Mouse (Mus musculus) CD4-positive helper T cell, adult 2 months (primary cell): ENCODE results near the gene Utp15.

Experiments used
- DNase-seq: peaks from one replicate; pipeline ENCODE4 v3.0.0-alpha.2; 2012; ENCODE audit warnings: low read depth, missing footprints, low spot score

Gene Utp15

GRCm38 (mm10) chr13:98249594-98249993, 13.2 kb downstream of the Utp15 start:
- no peak for DNase-seq

- no peak for DNase-seq
Measured at GRCm38 (mm10) chr13:98245386-98245785, 17.5 kb downstream of the Utp15 start.

- DNase-seq: no peak
Measured at GRCm38 (mm10) chr13:98244571-98245350, 18.1 kb downstream of the Utp15 start.

- no peak for DNase-seq
Measured at GRCm38 (mm10) chr13:98241531-98242282, 21.1 kb downstream of the Utp15 start.

GRCm38 (mm10) chr13:98239978-98240641, 22.7 kb downstream of the Utp15 start:
- peak; percentile 46 for DNase-seq

GRCm38 (mm10) chr13:98235451-98235850, 27.4 kb downstream of the Utp15 start:
- DNase-seq: no peak

GRCm38 (mm10) chr13:98230511-98230910, 32.3 kb downstream of the Utp15 start:
- no peak for DNase-seq

- DNase-seq: no peak
Measured at GRCm38 (mm10) chr13:98226225-98226624, 36.6 kb downstream of the Utp15 start.

GRCm38 (mm10) chr13:98222848-98223247, 40.0 kb downstream of the Utp15 start:
- DNase-seq: peak; percentile 13

GRCm38 (mm10) chr13:98210137-98210536, 52.7 kb downstream of the Utp15 start:
- DNase-seq: no peak

- DNase-seq: no peak
Measured at GRCm38 (mm10) chr13:98208842-98209241, 54.0 kb downstream of the Utp15 start.

GRCm38 (mm10) chr13:98206546-98206870, 56.3 kb downstream of the Utp15 start:
- DNase-seq: no peak

GRCm38 (mm10) chr13:98205771-98206545, 56.9 kb downstream of the Utp15 start, which contains the start of gene Arhgef28:
Gene Arhgef28, minus strand, starts transcription at chr13:98206439.
- peak; percentile 24 for DNase-seq

GRCm38 (mm10) chr13:98205111-98205510, 57.7 kb downstream of the Utp15 start:
- no peak for DNase-seq

- no peak for DNase-seq
Measured at GRCm38 (mm10) chr13:98204371-98204770, 58.5 kb downstream of the Utp15 start.

GRCm38 (mm10) chr13:98201436-98201835, 61.4 kb downstream of the Utp15 start:
- DNase-seq: no peak
